Mouse (Mus musculus): ENCODE data around the gene Slc25a1.

GRCm38 (mm10) chr16:17938821-17939220 is 10.8 kb upstream of the Slc25a1 start:
- TF ChIP-seq MAX (IDR thresholded peaks at IDR 0.05; ENCODE audit: low read depth) = no peak
- no peak for TF ChIP-seq USF1 (IDR thresholded peaks at IDR 0.05; ENCODE audit: low read depth)
- no peak for TF ChIP-seq POLR2AphosphoS2 (IDR thresholded peaks at IDR 0.05; ENCODE audit: insufficient read length, low read depth)
- no peak for TF ChIP-seq POLR2A (IDR thresholded peaks at IDR 0.05; ENCODE audit: insufficient read length, low read depth)
- no peak for TF ChIP-seq TCF12 (IDR thresholded peaks at IDR 0.05; ENCODE audit: insufficient read depth, poor library complexity, severe bottlenecking)
- no peak for TF ChIP-seq E2F4 (IDR thresholded peaks at IDR 0.05; ENCODE audit: insufficient read depth)
- no peak for TF ChIP-seq MYOG (IDR thresholded peaks at IDR 0.05; ENCODE audit: control insufficient read depth in 1 of 3, insufficient read depth in 1 of 3, insufficient read length in 2 of 3, low read depth in 2 of 3)
- no peak for TF ChIP-seq MYOD1 (IDR thresholded peaks at IDR 0.05; ENCODE audit: control insufficient read depth in 1 of 3, insufficient read length in 2 of 3, low read depth in 2 of 3)
- no peak for TF ChIP-seq CEBPB (IDR thresholded peaks at IDR 0.05; ENCODE audit: insufficient read depth, poor library complexity, severe bottlenecking)
- no peak for TF ChIP-seq TCF3 (IDR thresholded peaks at IDR 0.05; ENCODE audit: insufficient read length, low read depth)
